Mouse (Mus musculus) induced T-regulatory cell, adult 2 months (primary cell): ENCODE data around the gene Fam135a.

ENCODE experiments used
- DNase-seq: peaks from one replicate; pipeline ENCODE4 v3.0.0-alpha.2; 2012; ENCODE audit warnings: low read depth

Gene Fam135a

GRCm38 (mm10) chr1:24099926-24100869 lies at the start of gene Fam135a:
Fam135a (minus strand) TSS chr1:24100341.
- peak; percentile 69 for DNase-seq

- DNase-seq, result no peak
Observed at GRCm38 (mm10) chr1:24143504-24143903, 43.4 kb upstream of the Fam135a start.

GRCm38 (mm10) chr1:24140555-24140954 lies 40.4 kb upstream of the Fam135a start:
- DNase-seq, result no peak

- DNase-seq, result peak; percentile 45
Observed at GRCm38 (mm10) chr1:24137133-24137532, 37.0 kb upstream of the Fam135a start.

GRCm38 (mm10) chr1:24134792-24135191 lies 34.7 kb upstream of the Fam135a start:
- DNase-seq, result peak; percentile 28

- DNase-seq, result no peak
Observed at GRCm38 (mm10) chr1:24133853-24134252, 33.7 kb upstream of the Fam135a start.

- no peak for DNase-seq
Observed at GRCm38 (mm10) chr1:24127866-24128265, 27.7 kb upstream of the Fam135a start.

- no peak for DNase-seq
Observed at GRCm38 (mm10) chr1:24124610-24125009, 24.5 kb upstream of the Fam135a start.

GRCm38 (mm10) chr1:24122582-24122981 lies 22.4 kb upstream of the Fam135a start:
- no peak for DNase-seq

- DNase-seq, result no peak
Observed at GRCm38 (mm10) chr1:24107971-24108773, 8.0 kb upstream of the Fam135a start.

- DNase-seq, result no peak
Observed at GRCm38 (mm10) chr1:24107378-24107777, 7.2 kb upstream of the Fam135a start.

- no peak for DNase-seq
Observed at GRCm38 (mm10) chr1:24102579-24103149, 2.5 kb upstream of the Fam135a start.

GRCm38 (mm10) chr1:24100870-24101358 lies 773 bp upstream of the Fam135a start:
- no peak for DNase-seq

GRCm38 (mm10) chr1:24099541-24099925 lies 608 bp downstream of the Fam135a start:
- no peak for DNase-seq

GRCm38 (mm10) chr1:24097541-24097940 lies 2.6 kb downstream of the Fam135a start:
- no peak for DNase-seq

GRCm38 (mm10) chr1:24092414-24092813 lies 7.7 kb downstream of the Fam135a start:
- DNase-seq, result no peak

GRCm38 (mm10) chr1:24090603-24091002 lies 9.5 kb downstream of the Fam135a start:
- DNase-seq, result no peak

GRCm38 (mm10) chr1:24090094-24090493 lies 10.0 kb downstream of the Fam135a start:
- no peak for DNase-seq

- DNase-seq, result no peak
Observed at GRCm38 (mm10) chr1:24086176-24086575, 14.0 kb downstream of the Fam135a start.

GRCm38 (mm10) chr1:24074396-24074795 lies 25.7 kb downstream of the Fam135a start:
- no peak for DNase-seq

GRCm38 (mm10) chr1:24073386-24074248 lies 26.5 kb downstream of the Fam135a start:
- DNase-seq, result no peak
